Mouse (Mus musculus): ENCODE data around the gene Ddx59.

Ddx59 gene

DNA sequence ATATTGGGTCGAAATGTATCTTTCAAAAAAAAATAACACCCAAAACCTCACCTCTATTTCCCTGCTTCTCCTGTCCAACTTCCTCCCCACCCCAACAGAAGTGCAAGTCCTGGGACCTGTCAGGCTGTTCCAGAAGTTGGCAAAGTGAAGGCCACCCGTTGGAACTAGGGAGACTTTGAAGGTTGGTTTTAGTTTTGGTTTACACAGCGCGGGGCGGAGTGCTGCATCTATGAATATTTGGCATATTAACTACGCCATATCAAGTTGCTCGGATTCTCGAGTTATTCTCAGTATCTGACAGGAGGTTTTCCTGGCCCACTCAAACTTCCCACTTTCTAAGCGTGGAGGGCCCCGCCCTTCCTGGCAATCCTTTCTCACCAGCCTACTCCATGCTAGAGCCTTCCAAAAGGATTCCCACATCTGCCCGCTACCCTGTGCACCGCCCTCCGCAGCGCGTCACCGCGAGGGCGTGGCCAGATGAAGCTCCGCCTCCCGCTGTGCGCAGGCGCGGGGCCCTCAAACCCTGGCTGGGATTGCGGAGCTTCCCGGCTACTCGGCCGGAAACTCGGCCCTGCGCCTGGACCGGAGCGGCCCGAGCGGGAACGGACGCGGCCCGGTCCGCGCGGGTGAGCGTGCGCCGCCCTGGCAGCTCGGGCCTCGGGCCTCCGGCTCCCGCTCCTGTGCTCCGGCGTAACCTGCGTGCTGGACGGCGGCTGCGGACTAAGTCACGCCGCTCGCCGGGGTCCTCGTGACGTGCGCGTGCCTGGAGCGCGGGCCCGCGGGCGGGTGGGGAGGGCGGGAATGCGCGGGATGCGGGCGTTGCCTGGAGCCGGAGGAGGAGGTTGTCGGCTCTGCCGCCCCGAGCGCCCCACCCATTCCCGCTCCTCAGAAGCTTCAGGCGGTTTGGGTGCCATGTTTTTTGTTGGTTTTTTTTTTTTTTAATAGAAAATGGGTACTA lies at the start of gene Ddx59:
TSS of gene Ddx59 (plus strand) at position 474 of the 958 bp plus-strand sequence.
- peak; percentile 98 for DNase-seq

- peak; percentile 74 for DNase-seq
These were observed 49.1 kb upstream of the Ddx59 start for GRCm38 (mm10) chr1:136365986-136366385.

DNA sequence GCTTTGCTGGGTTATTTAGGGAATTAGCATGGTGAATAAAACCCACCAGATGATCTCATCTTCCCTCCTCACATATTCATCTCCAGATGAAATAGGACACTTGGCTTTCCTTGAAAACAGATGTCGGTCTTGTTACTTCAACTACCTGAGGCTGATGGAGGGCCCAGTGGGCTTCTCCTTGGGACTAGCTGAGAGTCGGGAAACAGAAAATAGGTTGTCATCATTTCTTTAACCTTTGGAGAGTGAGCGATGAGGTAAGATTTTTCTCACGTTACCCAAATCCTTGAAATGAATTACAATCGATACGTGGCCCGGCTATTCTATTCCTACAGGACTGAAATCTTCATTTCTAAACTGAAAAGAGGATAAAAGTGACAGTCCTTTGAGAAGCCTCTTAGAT lies 35.8 kb upstream of the Ddx59 start:
- no peak for DNase-seq

DNA sequence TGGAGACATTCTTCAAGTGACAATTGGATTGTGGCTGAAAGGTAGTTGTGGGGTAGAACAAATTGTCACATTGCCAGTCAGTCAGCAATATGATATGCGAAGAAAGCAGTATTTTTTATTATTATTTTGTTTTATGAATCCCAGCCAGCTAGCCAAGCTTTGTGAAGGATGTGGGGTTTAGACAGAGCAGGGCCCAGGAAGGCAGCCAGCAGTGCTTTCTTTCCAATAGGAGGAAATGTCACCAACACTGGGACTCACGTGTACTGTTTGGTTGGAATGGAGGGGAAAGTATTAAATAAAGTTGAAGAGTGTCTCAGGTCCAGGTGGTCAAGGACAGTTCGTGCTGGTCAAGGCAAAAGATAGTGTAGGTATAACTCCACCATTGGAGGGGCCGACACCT lies 34.9 kb upstream of the Ddx59 start:
- DNase-seq = no peak

GRCm38 (mm10) chr1:136380606-136381005 lies 34.5 kb upstream of the Ddx59 start:
- DNase-seq = no peak

GRCm38 (mm10) chr1:136381169-136381568 lies 33.9 kb upstream of the Ddx59 start:
- peak; percentile 29 for DNase-seq

- DNase-seq = peak; percentile 50
These were observed 33.5 kb upstream of the Ddx59 start for GRCm38 (mm10) chr1:136381583-136381982.

GRCm38 (mm10) chr1:136386914-136387313 lies 28.2 kb upstream of the Ddx59 start:
- no peak for DNase-seq

DNA sequence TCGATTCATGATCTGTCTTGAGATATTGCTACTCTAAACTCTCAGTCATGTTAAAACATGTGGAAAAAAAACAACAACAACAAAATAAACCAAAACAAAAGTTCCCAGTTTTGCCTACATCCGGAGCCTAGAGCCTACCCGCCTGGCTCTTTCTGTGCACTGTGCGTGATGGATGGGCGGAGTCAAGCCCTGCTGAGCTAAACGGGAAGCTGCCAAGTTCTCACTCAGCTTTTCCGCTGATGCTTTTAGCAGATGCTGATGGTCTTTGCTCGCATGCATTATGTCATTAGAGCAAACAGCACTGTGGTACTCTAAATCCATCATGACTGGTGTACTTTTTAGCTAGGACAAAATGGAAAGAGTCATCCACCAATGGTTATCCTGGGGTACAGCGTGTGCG lies 20.6 kb upstream of the Ddx59 start:
- DNase-seq = peak; percentile 20

DNA sequence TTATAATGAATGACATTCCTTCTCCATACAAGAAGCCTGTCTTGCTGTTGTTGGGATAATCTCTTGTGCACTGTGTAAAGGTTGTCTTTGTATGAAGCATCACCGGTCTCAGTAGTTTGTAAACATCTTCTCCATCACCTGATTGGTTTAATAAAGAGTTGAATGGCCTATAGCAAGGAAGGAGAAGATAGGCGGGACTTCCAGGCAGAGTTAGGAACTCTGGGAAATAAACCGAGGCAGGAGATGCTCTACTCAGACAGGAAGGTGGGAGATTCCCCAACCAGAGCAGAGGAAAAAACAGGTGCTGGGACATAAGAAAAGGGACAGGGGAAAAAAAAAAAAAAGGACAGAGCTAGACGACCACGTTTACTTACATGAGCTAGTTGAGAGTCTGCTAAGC lies 20.0 kb upstream of the Ddx59 start:
- no peak for DNase-seq

DNA sequence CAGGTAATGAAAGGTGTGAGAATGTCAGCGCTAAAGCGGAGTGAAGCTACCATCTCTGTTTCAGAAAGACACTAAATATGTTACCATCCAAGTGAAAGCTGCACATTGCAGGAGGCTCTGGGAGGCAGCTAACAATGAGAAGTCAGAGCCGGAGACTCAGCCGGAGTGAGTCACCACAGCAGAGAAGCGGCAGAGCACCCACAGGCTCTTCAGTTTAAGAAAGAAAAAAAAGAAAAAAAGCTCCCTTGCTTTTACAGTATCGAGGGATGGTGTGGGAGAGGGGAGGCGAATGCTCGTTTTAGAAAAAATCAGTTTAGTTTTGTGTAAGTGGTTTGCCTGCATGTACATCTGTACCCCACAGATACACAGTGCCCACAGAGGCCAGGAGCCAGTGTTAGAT lies 13.8 kb upstream of the Ddx59 start:
- DNase-seq = no peak

DNA sequence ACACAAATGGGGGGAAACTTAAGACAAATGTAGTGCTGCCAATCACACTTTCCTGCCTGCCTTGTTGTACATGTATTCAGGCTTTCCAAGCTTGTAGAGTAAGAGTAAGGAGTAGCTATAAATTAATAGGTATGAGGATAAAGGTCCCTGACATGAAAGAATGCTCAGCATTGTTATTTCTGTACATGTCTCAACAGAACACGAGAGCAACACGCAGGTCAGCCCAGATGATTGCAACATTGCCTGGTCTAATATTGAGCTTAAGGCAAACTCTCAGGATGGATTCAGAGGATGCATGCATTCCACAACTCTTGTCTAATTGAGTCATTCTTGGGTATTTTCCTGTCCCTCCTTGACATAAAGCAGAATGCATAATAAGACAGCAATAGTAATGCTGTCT lies 5.4 kb upstream of the Ddx59 start:
- DNase-seq = no peak

DNA sequence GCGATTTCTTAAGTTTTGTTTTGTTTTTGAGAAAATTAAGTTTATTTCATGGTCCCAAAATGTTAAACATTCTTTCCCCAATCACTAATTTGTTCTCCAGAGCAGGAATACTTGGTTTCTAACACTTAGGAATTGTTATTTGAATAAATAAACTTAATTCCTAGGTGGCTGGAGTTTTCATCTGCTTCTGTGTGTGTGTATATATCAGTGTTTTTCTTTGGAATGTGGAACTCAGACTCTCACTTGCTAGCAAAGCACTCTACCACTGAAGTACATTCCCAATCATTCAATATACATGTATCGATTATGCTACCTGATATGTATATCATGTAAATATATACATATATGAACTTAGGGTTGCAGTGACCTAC lies 670 bp downstream of the Ddx59 start:
- DNase-seq = no peak

DNA sequence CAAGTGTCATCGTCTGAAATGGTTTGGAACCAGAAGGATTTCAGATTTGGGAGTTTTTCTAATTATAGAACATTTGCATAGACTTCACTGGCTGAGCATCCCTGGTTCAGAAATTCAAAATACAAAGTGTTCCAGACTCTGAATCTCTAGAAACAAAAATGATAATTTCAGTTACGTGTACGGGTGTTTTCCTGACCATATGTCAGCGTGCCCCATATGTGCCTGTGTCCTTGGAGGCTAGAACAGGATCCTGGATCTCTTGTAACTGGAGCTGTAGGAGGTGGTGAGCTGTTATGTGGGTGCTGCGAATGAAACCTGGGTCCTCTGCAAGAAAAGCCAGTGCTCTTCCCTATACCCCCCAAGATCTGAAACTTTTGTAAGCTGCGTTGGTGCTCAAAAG lies 3.3 kb downstream of the Ddx59 start:
- DNase-seq = no peak

- DNase-seq = no peak
These were observed 12.3 kb downstream of the Ddx59 start for GRCm38 (mm10) chr1:136427166-136427969.

DNA sequence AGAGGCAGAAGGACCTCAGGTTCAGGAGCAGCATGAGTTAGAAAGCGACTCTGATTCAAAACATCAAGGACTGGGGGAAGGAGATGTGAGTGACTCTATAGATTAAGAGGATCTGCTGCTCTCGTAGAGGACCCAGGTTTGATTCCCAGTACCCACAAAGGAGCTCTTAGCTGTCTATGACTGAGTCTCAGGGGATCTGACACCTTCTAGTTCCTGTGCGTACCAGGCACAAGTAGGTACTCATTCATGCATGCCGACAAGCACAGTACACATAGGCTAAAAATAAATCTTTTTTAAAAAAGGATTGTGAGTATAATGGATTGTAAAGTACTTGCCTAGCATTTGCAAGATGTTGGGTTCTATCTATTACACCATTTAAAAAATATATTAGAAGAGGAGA lies 13.9 kb downstream of the Ddx59 start:
- no peak for DNase-seq

DNA sequence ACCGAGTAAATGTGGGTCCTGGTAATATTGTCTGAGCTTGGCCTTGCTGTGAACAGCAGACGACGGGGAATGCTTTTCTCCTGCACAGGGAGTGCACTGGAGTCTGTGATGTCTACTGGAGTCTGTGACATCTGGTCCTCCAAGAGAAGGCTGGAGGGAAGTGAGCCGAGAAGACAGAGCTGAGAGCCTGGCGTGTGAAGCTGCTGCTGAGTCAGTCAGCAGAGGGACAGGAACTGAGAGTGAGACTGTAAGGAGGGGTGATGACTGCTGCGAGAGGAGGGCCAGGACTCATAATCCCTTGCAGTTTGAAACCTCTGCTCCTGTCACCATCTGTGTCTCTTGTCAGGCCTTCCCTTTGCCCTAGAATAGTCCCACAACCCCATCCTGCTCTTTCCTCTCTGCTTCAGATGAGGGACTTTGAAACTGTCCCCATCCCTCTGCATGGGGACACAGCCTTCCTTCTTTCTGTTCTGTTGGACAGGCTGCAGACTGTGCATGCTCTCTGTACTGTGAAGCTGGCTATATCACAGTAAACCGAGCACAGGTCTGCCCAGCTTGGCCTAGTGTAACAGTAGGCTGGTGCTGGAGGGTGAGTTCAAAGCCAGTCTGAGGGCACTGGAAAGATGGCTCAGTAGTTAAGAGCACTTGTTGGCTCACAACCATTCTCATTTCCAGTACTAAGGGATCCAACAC lies 15.2 kb downstream of the Ddx59 start:
- no peak for DNase-seq

DNA sequence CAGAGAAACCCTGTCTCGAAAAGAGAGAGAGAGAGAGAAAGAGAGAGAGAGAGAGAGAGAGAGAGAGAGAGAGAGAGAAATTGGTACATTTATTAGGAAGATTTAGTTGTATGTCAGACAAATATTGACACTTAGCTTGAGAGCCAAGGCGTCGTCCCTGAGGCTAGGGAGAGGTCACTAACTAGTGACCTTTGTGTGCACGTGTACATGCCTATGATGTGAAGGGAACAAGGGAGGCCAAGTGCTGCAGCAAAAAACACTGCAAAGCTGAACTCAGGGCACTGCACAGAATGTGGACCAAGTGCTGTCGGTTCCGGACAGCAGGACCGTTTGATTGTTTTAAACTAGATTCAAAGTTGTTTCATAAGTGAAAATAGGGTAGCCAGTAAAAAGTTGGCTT lies 25.7 kb downstream of the Ddx59 start:
- no peak for DNase-seq

GRCm38 (mm10) chr1:136442809-136443208 lies 27.7 kb downstream of the Ddx59 start:
- DNase-seq = no peak

DNA sequence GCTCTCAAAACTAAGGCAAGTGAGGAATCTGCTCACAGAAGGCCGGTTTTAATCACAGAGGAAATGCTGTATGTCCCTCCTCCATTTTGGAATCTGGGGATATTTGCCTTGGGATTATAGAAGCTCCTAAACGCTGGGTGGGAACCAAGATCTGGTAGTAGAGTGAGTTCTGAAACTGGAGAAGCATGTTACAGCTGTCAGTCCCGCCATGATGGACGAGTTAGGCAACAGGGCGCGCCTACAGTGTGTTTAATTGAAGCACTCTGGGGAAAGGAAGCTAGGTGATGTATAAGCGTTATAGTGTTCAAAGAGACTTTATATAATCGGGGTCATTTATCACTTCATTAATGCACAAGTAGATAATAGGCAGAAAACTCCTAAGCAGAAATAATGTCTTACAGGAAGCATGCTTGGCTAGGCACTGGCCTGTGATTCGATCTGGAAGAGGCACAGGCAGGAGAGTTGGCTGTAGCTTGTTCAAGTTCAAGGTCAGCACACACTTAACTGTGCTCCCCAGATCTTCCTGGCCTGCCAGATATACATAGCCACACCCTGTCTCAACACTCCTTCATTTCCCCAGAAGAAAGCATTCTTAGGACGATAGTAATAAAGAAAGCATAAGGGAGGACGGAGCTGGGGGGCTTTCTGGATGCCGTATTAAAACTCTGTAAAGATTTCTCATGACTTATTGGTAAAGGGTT lies 29.6 kb downstream of the Ddx59 start:
- DNase-seq = no peak

DNA sequence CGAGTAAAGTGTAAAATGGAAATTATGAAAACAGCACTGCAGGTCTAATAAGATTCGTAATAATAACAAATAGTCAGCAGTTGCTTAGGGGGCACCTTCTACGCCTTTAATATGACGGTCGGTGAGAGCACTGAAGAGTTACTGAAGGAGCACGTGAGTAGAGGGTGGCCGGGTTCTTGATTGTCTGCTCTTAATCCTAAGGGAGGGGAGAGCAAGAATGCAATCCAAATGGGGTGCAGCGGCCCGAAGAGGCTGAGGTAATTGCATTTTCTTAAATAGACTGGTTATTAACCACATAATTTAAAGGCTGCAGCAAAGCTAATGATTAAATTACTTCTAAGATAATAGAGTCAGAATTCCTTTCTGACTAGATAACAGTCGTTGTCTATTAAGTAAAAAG lies 31.9 kb downstream of the Ddx59 start:
- DNase-seq = no peak

- DNase-seq = no peak
These were observed 32.3 kb downstream of the Ddx59 start for GRCm38 (mm10) chr1:136447338-136447737.

GRCm38 (mm10) chr1:136449541-136449940 lies 34.5 kb downstream of the Ddx59 start:
- no peak for DNase-seq
